Mouse (Mus musculus): ENCODE results near the gene B3galt4. TPM values are rescaled to one million over a fixed set of nuclear protein-coding genes. Genes with fewer than 3 reads are reported as not detected.

Gene B3galt4
- polyA plus RNA-seq, 1 experiment = not detected

DNA sequence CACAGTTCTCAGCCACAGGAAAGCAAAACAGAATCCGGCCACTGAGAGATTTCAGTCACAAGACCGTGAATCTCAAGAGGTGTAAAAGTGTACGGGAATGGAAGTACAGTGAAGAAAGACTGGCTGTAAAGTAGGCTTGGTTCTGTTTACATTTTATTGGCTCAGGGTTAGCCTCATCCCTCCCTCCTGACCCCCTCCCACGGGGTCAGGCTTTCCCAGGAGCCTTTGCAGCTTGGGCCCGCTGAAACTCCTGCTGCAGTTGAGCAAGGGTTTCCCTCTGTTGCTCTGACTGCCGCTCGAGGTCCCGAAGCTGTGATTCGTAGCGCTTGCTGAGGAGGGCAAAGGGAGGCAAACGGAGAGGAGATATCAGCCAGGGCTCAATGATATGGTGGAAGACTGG lies 12.5 kb downstream of the B3galt4 start:
- TF ChIP-seq CTCF (IDR thresholded peaks at IDR 0.05; ENCODE audit: insufficient read depth, low read depth, low read length) (no peak), POLR2A (IDR thresholded peaks at IDR 0.05; ENCODE audit: insufficient read depth, low read depth, low read length) (no peak)
- Histone ChIP-seq H3K27ac (ENCODE audit: insufficient read depth, low read depth, low read length) (no peak overlapping the region), H3K4me1 (ENCODE audit: control insufficient read depth, insufficient read depth, low read length) (peaks cover 20% of the 10 kb centered on the region), H3K4me3 (ENCODE audit: insufficient read depth, low read depth, low read length) (no peak overlapping the region)
- WGBS = 78% methylated on average over 11 of the region's 11 CpGs

DNA sequence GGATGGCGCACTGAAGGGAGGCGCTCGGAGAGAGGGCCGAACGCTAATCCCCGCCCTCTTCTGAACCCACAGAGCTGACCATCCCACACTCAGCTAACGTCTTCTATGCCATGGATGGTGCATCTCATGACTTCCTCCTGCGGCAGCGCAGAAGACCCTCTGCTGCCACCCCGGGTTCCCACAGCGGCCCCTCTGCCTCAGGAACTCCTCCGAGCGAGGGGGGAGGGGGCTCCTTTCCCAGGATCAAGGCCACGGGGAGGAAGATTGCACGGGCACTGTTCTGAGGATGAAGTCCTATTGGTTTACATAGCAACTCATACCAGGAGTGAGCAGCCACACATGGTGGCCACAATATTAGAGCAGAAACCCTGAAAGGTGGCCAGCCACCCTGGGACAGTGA lies 14.3 kb downstream of the B3galt4 start:
- Histone ChIP-seq H3K4me1 (ENCODE audit: control insufficient read depth, insufficient read depth, low read length) (peaks cover 20% of the 10 kb centered on the region), H3K27ac (ENCODE audit: insufficient read depth, low read depth, low read length) (no peak overlapping the region), H3K4me3 (ENCODE audit: insufficient read depth, low read depth, low read length) (no peak overlapping the region)
- 87% methylated on average over 15 of the region's 15 CpGs for WGBS
- no peak for TF ChIP-seq CTCF (IDR thresholded peaks at IDR 0.05; ENCODE audit: insufficient read depth, low read depth, low read length)
- TF ChIP-seq POLR2A (IDR thresholded peaks at IDR 0.05; ENCODE audit: insufficient read depth, low read depth, low read length) = no peak

DNA sequence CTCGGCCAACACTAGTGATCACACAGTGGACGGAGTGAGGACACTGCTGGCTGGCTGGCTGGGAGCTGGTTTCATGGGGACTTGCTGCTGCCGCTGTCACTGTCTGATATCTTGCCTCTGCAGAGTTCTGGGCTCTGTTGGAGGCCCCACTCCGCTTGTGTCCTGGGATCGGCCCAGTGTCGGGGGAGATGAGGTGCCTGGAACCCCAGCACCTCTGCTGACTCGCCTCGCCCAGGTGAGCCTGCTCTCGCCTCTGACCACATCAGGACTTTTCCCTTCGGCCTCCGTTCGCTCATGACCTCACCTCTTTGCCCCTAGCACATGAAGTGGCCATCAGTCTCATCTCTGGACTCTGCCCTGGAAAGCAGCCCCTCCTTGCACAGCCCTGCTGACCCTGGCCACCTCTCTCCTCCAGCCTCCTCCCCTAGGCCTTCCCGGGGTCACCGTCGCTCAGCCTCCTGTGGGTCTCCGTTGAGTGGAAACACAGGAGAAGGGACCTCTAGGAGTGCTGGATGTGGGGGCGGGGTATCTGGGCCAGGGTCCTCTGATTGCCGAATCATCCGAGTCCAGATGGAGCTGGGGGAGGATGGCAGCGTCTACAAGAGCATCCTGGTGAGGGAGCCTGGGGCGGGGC lies 15.7 kb downstream of the B3galt4 start:
- no peak for TF ChIP-seq POLR2A (IDR thresholded peaks at IDR 0.05; ENCODE audit: insufficient read depth, low read depth, low read length)
- TF ChIP-seq CTCF (IDR thresholded peaks at IDR 0.05; ENCODE audit: insufficient read depth, low read depth, low read length) = no peak
- H3K4me3 ChIP-seq (ENCODE audit: insufficient read depth, low read depth, low read length) = no peak overlapping the region
- no peak overlapping the region for H3K27ac ChIP-seq (ENCODE audit: insufficient read depth, low read depth, low read length)
- WGBS = 91% methylated on average over 21 of the region's 21 CpGs
- peaks cover 18% of the 10 kb centered on the region for H3K4me1 ChIP-seq (ENCODE audit: control insufficient read depth, insufficient read depth, low read length)

DNA sequence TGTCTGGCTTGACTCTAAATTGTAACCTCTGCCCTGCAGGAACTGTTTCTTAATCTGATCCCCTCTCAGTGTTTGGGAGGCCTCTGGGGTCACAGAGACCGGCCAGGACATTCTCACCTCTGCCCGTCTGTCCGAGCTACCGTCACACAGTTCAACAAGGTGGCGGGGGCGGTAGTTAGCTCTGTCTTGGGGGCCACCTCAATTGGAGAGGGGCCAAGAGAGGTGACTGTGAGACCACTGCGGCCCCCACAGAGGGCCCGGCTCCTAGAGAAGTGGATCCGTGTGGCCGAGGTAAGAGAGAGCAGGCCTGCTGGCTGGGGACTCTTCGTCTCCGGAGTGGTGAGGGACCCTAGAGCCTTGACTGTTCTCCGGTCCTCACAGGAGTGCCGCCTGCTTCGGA lies 18.3 kb downstream of the B3galt4 start:
- peaks cover 12% of the 10 kb centered on the region for H3K4me1 ChIP-seq (ENCODE audit: control insufficient read depth, insufficient read depth, low read length)
- H3K4me3 ChIP-seq (ENCODE audit: insufficient read depth, low read depth, low read length) = no peak overlapping the region
- TF ChIP-seq POLR2A (IDR thresholded peaks at IDR 0.05; ENCODE audit: insufficient read depth, low read depth, low read length) = no peak
- WGBS = 92% methylated on average over 15 of the region's 15 CpGs
- H3K27ac ChIP-seq (ENCODE audit: insufficient read depth, low read depth, low read length) = no peak overlapping the region

DNA sequence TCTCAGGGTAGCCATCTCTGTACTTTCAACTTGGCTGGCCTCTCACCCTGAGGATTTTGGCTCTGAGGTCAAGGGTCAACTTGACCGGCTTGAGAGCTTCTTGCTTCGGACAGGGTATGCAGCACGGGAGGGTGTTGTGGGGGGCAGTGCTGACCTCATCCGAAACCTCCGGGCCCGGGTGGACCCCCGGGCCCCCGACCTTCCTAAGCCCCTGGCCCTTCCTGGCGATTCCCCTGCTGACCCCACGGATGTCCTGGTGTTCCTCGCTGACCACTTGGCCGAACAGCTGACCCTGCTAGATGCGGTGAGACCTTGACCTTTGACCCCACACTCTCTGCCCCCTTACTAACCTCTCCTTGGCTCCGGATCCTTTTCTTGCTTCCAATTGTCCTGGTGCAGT lies 18.8 kb downstream of the B3galt4 start:
- Histone ChIP-seq H3K27ac (ENCODE audit: insufficient read depth, low read depth, low read length) (no peak overlapping the region), H3K4me1 (ENCODE audit: control insufficient read depth, insufficient read depth, low read length) (peaks cover 12% of the 10 kb centered on the region), H3K4me3 (ENCODE audit: insufficient read depth, low read depth, low read length) (no peak overlapping the region)
- 87% methylated on average over 14 of the region's 14 CpGs for WGBS
- TF ChIP-seq POLR2A (IDR thresholded peaks at IDR 0.05; ENCODE audit: insufficient read depth, low read depth, low read length) (no peak), CTCF (IDR thresholded peaks at IDR 0.05; ENCODE audit: insufficient read depth, low read depth, low read length) (no peak)

DNA sequence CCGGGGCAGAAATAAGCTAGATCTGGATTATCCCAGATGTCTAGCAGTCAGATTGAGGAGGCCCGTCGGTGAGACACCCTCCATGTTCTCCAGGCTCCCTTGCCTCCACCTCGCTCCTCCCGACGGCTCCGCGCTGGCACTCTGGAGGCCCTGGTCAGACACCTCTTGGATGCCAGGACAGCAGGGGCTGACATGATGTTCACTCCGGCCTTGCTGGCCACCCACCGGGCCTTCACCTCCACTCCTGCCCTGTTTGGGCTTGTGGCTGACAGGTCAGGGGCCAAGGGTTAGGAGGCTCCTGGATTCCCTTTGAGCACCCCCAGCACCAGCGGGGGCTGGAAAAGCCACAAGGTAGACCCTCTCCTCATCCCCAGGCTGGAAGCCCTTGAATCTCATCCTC lies 19.3 kb downstream of the B3galt4 start:
- Histone ChIP-seq H3K4me1 (ENCODE audit: control insufficient read depth, insufficient read depth, low read length) (peaks cover 12% of the 10 kb centered on the region), H3K4me3 (ENCODE audit: insufficient read depth, low read depth, low read length) (no peak overlapping the region), H3K27ac (ENCODE audit: insufficient read depth, low read depth, low read length) (no peak overlapping the region)
- no peak for TF ChIP-seq POLR2A (IDR thresholded peaks at IDR 0.05; ENCODE audit: insufficient read depth, low read depth, low read length)
- no peak for TF ChIP-seq CTCF (IDR thresholded peaks at IDR 0.05; ENCODE audit: insufficient read depth, low read depth, low read length)
- WGBS = 94% methylated on average over 11 of the region's 11 CpGs

DNA sequence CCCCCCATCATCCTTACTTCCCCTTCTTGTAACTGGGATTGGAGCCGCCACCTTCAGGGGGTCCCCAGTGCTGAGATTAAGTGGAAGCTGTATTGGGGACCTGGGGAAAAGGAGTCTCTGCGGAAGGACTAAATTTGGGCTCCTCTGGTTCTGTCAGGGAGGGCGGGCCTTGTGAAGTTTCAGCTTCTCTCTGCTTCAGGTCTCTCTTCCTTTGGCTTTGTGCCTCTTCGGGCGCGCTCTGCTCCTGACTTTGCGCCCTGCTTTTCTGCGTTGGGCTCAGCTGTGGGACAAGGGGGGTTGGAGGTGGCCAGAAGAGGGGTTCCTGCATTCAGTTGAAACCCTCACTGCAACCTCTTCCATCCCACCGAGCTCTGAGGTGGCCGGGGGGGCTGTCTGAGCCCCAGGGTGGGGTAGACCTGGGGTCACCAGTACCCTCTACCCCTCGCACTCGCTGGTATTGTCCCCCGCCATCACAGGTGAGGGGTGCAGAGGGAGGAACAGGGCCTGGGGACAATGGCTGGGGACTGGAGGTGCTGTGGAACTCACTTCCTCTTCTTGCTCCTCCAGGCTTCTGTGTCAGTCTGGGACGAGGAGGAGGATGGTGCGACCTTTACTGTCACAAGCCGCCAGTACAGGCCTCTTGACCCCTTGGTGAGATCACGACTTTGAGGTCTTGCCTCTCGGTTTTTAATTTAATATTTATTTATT lies 20.0 kb downstream of the B3galt4 start:
- H3K4me1 ChIP-seq (ENCODE audit: control insufficient read depth, insufficient read depth, low read length) = peaks cover 12% of the 10 kb centered on the region
- H3K27ac ChIP-seq (ENCODE audit: insufficient read depth, low read depth, low read length) = no peak overlapping the region
- 34% methylated on average over 18 of the region's 18 CpGs for WGBS
- no peak for TF ChIP-seq CTCF (IDR thresholded peaks at IDR 0.05; ENCODE audit: insufficient read depth, low read depth, low read length)
- no peak for TF ChIP-seq POLR2A (IDR thresholded peaks at IDR 0.05; ENCODE audit: insufficient read depth, low read depth, low read length)
- H3K4me3 ChIP-seq (ENCODE audit: insufficient read depth, low read depth, low read length) = peak overlapping the region; percentile 77

DNA sequence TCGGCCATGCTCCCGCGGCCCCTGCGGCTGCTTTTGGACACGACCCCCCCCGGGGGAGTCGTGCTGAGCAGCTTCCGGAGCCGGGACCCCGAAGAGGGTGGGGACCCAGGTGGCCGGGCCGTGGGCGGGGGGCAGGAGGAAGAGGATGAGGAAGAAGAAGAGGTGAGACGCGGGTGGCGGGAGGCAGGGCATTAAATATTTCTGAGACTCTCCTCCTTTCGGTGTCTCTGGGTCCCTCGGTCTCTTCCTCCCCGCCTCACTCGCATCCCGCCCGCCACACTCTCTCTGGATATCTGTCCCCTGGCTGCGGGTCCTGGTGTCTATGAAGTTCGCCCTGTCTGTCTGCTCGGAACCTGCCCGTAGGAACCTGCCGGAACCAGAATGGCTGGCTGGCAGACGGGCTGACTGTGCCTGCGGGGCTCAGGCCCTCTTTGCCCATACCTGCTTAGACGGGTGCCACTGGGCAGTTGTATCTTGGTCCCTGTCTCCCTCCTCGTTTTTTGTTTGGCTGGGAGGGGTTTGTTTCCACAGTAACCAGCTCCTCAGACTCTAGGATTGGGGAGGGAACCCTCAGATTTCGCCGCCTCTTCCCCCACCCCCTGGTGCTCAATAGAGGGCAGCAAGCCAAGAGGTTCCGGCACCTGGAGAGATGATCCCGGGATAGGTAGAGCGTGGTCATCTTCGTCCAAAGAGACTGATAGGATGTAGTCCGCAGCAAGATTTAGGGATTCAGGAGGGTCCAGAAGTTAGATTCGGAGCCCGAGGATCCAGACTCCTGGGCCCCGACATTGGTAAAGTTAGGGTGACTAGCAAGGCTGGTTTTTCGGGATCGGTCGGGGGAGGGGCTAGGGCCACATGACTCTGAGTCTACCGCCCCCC lies 20.8 kb downstream of the B3galt4 start:
- TF ChIP-seq POLR2A (IDR thresholded peaks at IDR 0.05; ENCODE audit: insufficient read depth, low read depth, low read length) (no peak), CTCF (IDR thresholded peaks at IDR 0.05; ENCODE audit: insufficient read depth, low read depth, low read length) (no peak)
- Histone ChIP-seq H3K27ac (ENCODE audit: insufficient read depth, low read depth, low read length) (peak overlapping the region; percentile 42), H3K4me3 (ENCODE audit: insufficient read depth, low read depth, low read length) (peak overlapping the region; percentile 77), H3K4me1 (ENCODE audit: control insufficient read depth, insufficient read depth, low read length) (peaks cover 12% of the 10 kb centered on the region)
- under 1% methylated on average over 45 of the region's 45 CpGs for WGBS

Data from olfactory bulb, adult 2 months (tissue).